Mouse (Mus musculus): Measurements from ENCODE around the gene Gm21776. TPM values are rescaled to one million over a fixed set of nuclear protein-coding genes. Genes with fewer than 3 reads are reported as not detected.

Gene Gm21776
- not detected for polyA plus RNA-seq (2014; fragmentation: Illumina TruSeq; extraction: RNeasy Lipid Tissue Mini Kit (QIAGEN cat#74804))

DNA sequence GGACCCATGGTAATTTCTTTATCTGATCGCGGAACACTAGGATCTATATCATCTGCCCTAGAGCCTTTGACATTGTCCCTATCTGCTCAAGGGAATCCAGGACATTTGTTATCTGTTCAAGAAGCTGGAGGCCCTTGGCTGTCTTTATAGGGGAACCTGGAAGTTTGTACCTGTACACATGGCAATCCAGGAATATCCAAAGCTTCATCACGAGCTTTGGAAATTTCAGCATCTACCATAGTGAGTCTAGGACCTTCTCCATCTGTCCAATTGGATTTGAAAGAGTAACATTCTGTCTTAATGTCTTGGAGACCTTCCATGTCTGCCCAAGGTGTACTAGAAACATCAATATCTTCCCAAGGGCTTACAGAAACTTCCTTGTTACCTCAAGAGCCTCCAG is at the start of gene Gm21776:
TSS of gene Gm21776 (plus strand) at position 301 of the 400 bp plus-strand sequence.

